Mouse (Mus musculus) embryonic fibroblast, embryonic 13.5 days (primary cell): ENCODE measurements around the gene Nfib. TPM values are rescaled to one million over a fixed set of nuclear protein-coding genes. Genes with fewer than 3 reads are reported as not detected.

ENCODE experiments used
- H3K27ac ChIP-seq: 2 replicates; pipeline ENCODE4 v1.5.1; 2012; ENCODE audit warnings: low read length, control low read depth, inconsistent platforms; ENCODE audit not compliant: insufficient read depth
- H3K4me1 ChIP-seq: 2 replicates; pipeline ENCODE4 v1.6.1; 2011; ENCODE audit warnings: low read length; ENCODE audit not compliant: control insufficient read depth, insufficient read depth
- H3K4me3 ChIP-seq: 2 replicates; pipeline ENCODE4 v1.5.1; 2011; ENCODE audit warnings: mild to moderate bottlenecking, control low read depth, low read length; ENCODE audit not compliant: insufficient read depth
- CTCF ChIP-seq: IDR thresholded peaks from 2 replicates; pipeline ENCODE4 v1.5.1; 2011; ENCODE audit warnings: mild to moderate bottlenecking, control low read depth, low read length, moderate library complexity, borderline replicate concordance; ENCODE audit not compliant: insufficient read depth
- POLR2A ChIP-seq: IDR thresholded peaks from 2 replicates; pipeline ENCODE4 v1.6.1; 2011; ENCODE audit warnings: low read depth, mild to moderate bottlenecking, control low read depth, low read length, moderate library complexity
- polyA plus RNA-seq: library from polyadenylated mRNA; stranded (reverse); fragments of >200 nt; gene quantifications from 2 replicates; pipeline ENCODE4 v1.2.4, GENCODE M21; 2011; ENCODE audit warnings: low read depth; ENCODE audit not compliant: missing spikeins, insufficient read length

Nfib gene
- polyA plus RNA-seq, 1 experiment = 69.5 TPM

DNA sequence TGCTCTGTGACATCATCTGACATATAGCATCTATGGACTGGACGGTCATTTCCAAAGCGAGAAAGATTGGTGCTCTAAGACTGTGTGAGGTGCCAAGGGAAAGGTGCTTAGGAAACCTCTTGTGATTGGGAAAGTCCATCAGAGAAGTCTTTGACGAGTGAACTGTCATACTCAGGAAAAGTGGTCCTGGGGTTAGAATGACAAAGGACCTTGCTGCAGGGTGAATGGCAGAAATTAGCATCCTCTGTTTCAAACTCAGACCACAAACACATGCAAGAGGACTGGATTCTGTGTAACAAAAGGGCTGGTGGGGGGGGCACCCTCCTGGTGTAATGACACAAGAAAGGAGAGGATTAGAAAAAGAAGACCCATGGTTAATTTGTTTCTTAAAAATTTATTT, 274.7 kb downstream of the Nfib start:
- Histone ChIP-seq H3K27ac (no peak overlapping the region), H3K4me3 (no peak overlapping the region), H3K4me1 (peaks cover 14% of the 10 kb centered on the region)
- TF ChIP-seq CTCF = no peak
- no peak for TF ChIP-seq POLR2A

DNA sequence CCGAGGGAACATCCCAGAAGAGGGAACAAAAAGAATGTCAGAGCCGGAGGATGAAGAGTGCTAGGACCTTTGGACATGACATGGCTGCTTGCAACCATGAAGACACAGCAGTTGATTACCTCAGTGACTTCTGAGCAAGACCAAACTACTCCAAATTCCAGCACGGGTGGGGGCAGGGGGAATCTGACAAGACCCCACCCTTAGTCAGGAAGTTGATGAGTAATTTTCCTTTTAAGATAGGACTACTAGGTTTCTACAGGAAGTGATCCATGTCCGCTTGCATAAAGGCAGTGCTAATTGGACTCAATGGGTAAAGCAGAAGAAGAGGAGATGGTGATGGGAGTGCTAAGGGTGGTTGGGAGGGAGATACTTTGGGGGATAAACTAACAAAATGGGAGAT, 279.3 kb downstream of the Nfib start:
- TF ChIP-seq POLR2A (no peak), CTCF (no peak)
- Histone ChIP-seq H3K4me1 (peaks cover 7% of the 10 kb centered on the region; the same call in 1 of the 2 replicates), H3K27ac (no peak overlapping the region), H3K4me3 (no peak overlapping the region)

DNA sequence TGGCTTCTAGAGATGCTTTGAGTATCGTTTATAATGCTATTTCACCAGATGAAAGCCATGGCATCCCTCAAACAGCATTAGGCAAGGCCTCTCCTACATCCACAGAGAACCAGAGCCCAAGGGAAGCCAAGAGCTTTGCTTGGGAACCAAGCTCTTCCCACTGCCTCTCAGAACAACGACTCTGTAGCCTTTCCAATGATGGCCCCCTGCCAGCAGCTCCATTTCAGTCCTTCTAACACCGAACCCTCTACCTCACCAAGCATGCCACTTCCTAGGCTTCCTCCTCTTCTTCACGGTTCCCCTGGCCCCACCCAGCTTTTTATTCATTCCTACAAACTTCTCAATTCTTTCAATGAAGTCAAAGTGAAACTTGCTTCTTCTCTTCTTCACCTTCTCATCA, 287.3 kb downstream of the Nfib start:
- no peak for TF ChIP-seq POLR2A
- no peak for TF ChIP-seq CTCF
- Histone ChIP-seq H3K4me1 (peaks cover 4% of the 10 kb centered on the region), H3K4me3 (no peak overlapping the region), H3K27ac (no peak overlapping the region)

DNA sequence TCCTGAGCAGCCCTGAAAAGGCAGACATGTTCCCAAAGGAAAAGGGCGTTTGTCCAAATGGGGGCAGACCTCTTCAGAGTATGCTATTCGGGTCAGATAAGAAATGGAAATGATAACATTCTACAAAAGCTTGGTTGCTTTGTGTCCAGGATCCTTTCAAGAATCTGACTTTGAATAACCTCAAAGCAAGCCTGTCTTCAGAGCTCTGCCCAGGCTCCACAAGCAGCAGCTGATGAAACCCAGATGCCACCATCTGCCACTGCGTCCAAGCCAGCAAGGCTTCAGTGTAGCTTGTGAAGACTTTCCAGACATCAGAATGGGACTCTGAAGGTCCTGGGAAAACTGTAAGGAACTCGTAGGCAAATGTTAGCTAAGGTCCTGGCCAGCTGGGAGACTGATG, 289.7 kb downstream of the Nfib start:
- H3K4me1 ChIP-seq = peaks cover 15% of the 10 kb centered on the region
- no peak overlapping the region for H3K27ac ChIP-seq
- H3K4me3 ChIP-seq = no peak overlapping the region
- TF ChIP-seq CTCF (no peak), POLR2A (no peak)

DNA sequence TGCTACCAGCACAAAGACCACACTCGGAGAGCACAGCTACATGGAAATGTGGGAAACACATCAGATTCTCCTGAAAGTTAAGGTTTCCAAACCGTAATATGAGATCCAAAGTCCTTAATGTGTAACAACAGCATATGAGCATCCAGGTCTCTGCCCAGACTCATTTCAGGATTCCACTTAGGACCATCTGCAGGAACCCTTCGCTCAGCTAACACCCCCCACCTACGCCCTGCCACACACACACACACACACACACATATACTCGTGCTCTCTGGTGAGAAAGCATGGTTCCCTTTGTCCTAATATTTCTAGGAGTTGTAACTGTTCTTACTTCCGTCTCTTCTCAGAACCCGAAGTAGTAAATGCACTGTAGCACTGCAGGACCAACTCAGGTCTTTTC, 292.9 kb downstream of the Nfib start:
- H3K4me3 ChIP-seq = no peak overlapping the region
- H3K4me1 ChIP-seq = peaks cover 15% of the 10 kb centered on the region
- H3K27ac ChIP-seq = peak overlapping the region; percentile 17; the same call in 1 of the 2 replicates
- TF ChIP-seq CTCF (no peak), POLR2A (no peak)

DNA sequence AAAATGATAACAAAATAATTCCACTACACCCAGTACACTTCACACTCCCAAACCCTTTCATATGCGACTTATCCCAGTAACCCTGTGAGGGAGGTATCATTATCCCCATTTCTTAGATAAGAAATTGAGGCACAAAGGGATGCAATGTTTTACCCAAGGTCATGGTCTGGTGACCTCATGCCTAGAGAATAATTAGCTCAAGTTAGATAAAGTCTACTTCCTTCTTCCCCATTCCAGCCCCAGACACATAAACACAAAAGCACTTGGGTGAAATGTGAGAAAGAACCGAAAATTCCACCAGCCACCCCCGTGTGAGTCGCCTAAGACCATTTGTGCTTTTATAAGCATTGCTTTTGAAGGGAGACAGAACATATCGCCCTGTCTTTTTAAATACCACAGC, 293.6 kb downstream of the Nfib start:
- no peak overlapping the region for H3K4me3 ChIP-seq
- 0 out of 2 replicates have a peak overlapping the region, but pooled peaks have one; percentile 17 for H3K27ac ChIP-seq
- peaks cover 15% of the 10 kb centered on the region for H3K4me1 ChIP-seq
- TF ChIP-seq CTCF = no peak
- TF ChIP-seq POLR2A = no peak

DNA sequence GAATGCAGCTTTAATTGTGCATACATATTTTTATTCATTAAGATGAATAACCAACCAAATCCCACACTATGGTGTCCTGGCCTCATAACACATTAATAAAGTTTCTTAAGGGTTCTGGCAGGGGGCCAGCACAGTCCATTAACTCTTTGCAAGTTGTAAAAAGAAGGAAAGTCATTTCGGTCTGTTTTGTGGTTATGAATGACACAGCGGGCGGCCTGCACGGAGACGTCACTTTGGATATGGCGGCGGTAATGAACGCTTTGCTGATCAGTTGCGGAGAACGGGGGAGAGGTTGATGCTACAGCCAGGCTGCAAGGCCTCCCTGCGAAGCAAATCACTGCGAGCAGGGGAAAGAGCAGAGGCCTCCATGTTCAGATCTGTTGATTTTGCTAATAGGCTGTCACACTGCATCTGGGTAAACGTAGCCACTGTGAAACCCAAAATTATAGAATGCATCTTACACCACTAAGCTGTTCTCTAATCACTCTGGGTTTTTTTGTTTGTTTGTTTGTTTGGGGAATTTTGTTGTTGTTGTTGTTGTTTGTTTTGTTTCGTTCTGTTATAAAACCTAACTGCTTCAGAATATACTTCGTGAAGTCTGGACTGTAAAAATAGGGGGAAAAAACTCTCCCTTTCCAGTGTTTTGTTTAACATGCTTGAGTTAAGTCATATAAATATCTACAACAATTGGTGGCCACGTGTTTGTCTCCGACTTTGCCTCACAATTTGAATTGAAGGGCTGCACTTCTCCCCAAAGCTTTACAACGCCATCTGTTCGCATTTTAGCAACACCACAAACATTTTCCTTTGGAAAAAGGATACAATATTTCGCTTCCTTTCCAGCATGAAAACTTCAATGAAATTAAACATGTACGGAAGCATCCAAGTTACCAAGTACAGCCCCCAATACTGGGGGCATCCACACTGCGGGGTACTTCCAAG, 296.8 kb downstream of the Nfib start:
- no peak overlapping the region for H3K4me3 ChIP-seq
- no peak overlapping the region for H3K27ac ChIP-seq
- no peak for TF ChIP-seq POLR2A
- TF ChIP-seq CTCF = no peak
- H3K4me1 ChIP-seq = peaks cover 14% of the 10 kb centered on the region

DNA sequence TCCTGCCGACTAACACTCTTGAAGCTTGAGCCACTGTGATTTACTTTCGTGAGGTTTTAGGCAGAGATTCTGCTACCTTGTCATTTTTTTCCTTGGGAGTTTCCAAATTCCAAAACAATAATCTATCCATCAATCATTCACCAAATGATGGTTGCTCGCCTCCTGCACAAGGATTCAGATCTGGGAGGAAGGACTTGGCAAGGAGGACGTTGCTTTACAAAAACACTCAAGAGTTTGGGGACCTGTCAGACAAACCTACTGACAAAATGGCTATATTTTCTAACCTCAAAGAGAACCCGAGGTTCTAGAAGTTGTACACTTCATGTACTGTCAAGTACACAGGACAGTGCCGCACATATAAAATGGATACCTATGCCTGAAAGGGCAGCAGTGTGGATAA, 299.0 kb downstream of the Nfib start:
- no peak overlapping the region for H3K4me3 ChIP-seq
- no peak overlapping the region for H3K27ac ChIP-seq
- TF ChIP-seq POLR2A (no peak), CTCF (no peak)
- peaks cover 7% of the 10 kb centered on the region for H3K4me1 ChIP-seq

DNA sequence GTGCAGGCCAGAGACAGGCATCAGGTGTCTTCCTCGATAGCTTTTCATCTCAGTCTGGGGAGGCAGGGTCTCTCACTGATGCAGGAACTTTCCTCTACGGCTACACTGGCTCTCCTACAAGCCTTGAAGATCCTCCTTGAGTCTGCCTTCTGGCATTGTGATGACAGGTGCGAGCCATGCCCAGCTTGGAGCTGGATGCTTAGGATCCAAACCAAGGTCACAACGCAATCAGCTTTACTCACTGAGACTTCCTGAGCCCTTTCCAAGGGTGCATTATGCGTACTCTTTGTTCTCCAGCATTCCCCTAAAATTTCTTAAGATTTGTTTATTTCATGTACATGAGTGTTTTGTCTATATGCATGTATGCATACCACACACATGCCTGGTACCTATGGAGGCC, 299.8 kb downstream of the Nfib start:
- TF ChIP-seq POLR2A = no peak
- TF ChIP-seq CTCF = no peak
- no peak overlapping the region for H3K27ac ChIP-seq
- H3K4me3 ChIP-seq = no peak overlapping the region
- peaks cover 10% of the 10 kb centered on the region for H3K4me1 ChIP-seq

DNA sequence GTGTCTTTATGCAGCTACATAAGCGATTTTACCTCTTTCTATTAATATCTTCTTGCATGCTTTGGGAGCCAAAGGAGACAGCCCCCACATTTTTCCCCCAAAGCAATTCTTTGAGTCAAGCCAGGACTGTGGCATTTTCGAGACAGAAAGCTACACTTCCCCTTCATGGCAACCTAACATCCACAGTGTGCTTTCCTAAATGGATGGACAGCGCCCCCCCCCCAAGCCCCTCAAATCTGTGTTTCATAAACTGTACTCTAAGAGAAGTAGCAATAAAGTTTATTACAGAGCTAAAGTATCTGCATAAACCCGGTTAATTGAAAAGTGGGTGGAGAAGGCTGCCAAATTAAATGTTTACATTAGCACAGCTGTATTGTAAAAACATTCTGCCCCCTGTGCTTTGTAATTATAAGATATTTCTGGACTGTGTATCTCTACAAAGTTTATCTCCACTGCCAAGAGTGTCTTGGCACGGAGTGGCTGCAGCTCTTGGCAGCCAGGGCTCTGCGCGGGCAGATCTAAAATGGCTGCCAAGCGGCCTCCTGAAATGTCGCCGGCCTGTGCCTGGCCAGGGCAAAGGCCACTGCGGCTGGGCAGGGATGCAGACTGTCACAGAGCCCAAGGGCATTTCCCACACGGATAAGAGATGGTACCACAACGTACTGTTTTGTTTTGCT, 301.4 kb downstream of the Nfib start:
- TF ChIP-seq CTCF (no peak), POLR2A (no peak)
- no peak overlapping the region for H3K4me3 ChIP-seq
- H3K4me1 ChIP-seq = peaks cover 15% of the 10 kb centered on the region
- no peak overlapping the region for H3K27ac ChIP-seq
